Mouse (Mus musculus): ENCODE results near the gene Zdhhc8.

- TF ChIP-seq CTCF (IDR thresholded peaks at IDR 0.05; ENCODE audit: insufficient read depth, low read length) (no peak), POLR2A (IDR thresholded peaks at IDR 0.05; ENCODE audit: borderline replicate concordance, extremely low read depth, low read depth, low read length) (no peak)
Measured at GRCm38 (mm10) chr16:18185715-18186449, 49.1 kb downstream of the Zdhhc8 start.

Data from lung, adult 2 months (tissue).